Mouse (Mus musculus) WW6 (cell line): ENCODE measurements around the gene Adrb1.

ENCODE experiments used
- DNase-seq: peaks from one replicate; pipeline ENCODE4 v3.0.0-alpha.2; 2013; ENCODE audit warnings: low read depth, low spot score

The Adrb1 gene

GRCm38 (mm10) chr19:56721387-56722211 is at the start of gene Adrb1:
TSS of gene Adrb1 (plus strand) at chr19:56722199.
- no peak for DNase-seq

- DNase-seq = no peak
These were observed 46.3 kb upstream of the Adrb1 start for GRCm38 (mm10) chr19:56675690-56676089.

- DNase-seq = no peak
These were observed 45.5 kb upstream of the Adrb1 start for GRCm38 (mm10) chr19:56676506-56676905.

- no peak for DNase-seq
These were observed 44.4 kb upstream of the Adrb1 start for GRCm38 (mm10) chr19:56677611-56678010.

- no peak for DNase-seq
These were observed 43.5 kb upstream of the Adrb1 start for GRCm38 (mm10) chr19:56678516-56678915.

GRCm38 (mm10) chr19:56679213-56679965 is 42.6 kb upstream of the Adrb1 start:
- no peak for DNase-seq

GRCm38 (mm10) chr19:56679992-56680391 is 42.0 kb upstream of the Adrb1 start:
- no peak for DNase-seq

GRCm38 (mm10) chr19:56682297-56682696 is 39.7 kb upstream of the Adrb1 start:
- DNase-seq = no peak

- no peak for DNase-seq
These were observed 39.2 kb upstream of the Adrb1 start for GRCm38 (mm10) chr19:56682843-56683242.

- no peak for DNase-seq
These were observed 36.5 kb upstream of the Adrb1 start for GRCm38 (mm10) chr19:56685515-56685914.

- no peak for DNase-seq
These were observed 35.8 kb upstream of the Adrb1 start for GRCm38 (mm10) chr19:56686218-56686617.

- no peak for DNase-seq
These were observed 34.9 kb upstream of the Adrb1 start for GRCm38 (mm10) chr19:56687026-56687635.

- no peak for DNase-seq
These were observed 34.3 kb upstream of the Adrb1 start for GRCm38 (mm10) chr19:56687676-56688075.

- no peak for DNase-seq
These were observed 33.2 kb upstream of the Adrb1 start for GRCm38 (mm10) chr19:56688661-56689335.

- no peak for DNase-seq
These were observed 32.5 kb upstream of the Adrb1 start for GRCm38 (mm10) chr19:56689493-56689892.

GRCm38 (mm10) chr19:56691103-56691502 is 30.9 kb upstream of the Adrb1 start:
- DNase-seq = no peak

- no peak for DNase-seq
These were observed 29.5 kb upstream of the Adrb1 start for GRCm38 (mm10) chr19:56692451-56692850.

- no peak for DNase-seq
These were observed 24.4 kb upstream of the Adrb1 start for GRCm38 (mm10) chr19:56697370-56698144.

- no peak for DNase-seq
These were observed 21.2 kb upstream of the Adrb1 start for GRCm38 (mm10) chr19:56700848-56701247.

GRCm38 (mm10) chr19:56701404-56702033 is 20.5 kb upstream of the Adrb1 start:
- no peak for DNase-seq

- no peak for DNase-seq
These were observed 20.0 kb upstream of the Adrb1 start for GRCm38 (mm10) chr19:56702039-56702438.
